Mouse (Mus musculus) kidney, postnatal 14 days (tissue): ENCODE measurements at regions not wholly inside any gene's neighbourhood (a gene's known extent, or its start where the extent isn't known, plus 50 kb on each side); places are given as distances from the start of the nearest gene placed in this dataset.
A peak's percentile ranks its signal among the peaks of the same experiment; 100 is the strongest.
"Not testable (repeated sequence)": the region's sequence is repeated elsewhere in the genome, so short reads cannot be mapped to it uniquely, and the experiment has no call there.

Experiments used
- DNase-seq: peaks from one replicate; pipeline ENCODE4 v3.0.0; 2022; ENCODE audit warnings: mixed read lengths

- DNase-seq: peak; percentile 79
These were observed 293.1 kb upstream of the Slc7a14 start for GRCm38 (mm10) chr3:31603237-31603636.

- not testable (repeated sequence) for DNase-seq
These were observed 286.4 kb upstream of the Slc7a14 start for GRCm38 (mm10) chr3:31596581-31596980.

DNA sequence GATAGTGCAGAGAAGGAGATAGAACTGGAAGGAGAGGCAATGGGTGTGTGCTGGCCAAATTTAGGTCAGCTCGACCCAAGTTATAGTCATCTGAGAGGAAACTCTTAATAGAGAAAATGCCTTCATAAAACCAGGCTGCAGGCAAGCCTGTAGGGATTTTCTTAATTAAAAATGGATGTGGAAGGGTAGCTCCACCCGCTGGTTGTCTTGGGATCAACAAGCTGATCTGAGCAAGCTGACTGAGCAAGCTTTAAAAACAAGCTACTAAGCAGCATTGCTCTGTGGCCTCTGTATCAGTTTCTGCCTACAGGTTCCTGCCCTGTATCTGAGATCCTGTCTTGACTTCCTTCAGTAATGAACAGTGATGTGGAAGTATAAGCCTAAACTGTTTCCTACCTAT, 275.8 kb upstream of the Slc7a14 start:
- no peak for DNase-seq

GRCm38 (mm10) chr3:31573849-31574248, 263.7 kb upstream of the Slc7a14 start:
- no peak for DNase-seq
